Mouse (Mus musculus) testis, postnatal 10 days (tissue): ENCODE results near the gene Tnfrsf14.
A peak's percentile ranks its signal among the peaks of the same experiment; 100 is the strongest.

Source experiments
- DNase-seq: peaks from one replicate; pipeline ENCODE4 v3.0.0; 2021; ENCODE audit warnings: low spot score

The Tnfrsf14 gene

GRCm38 (mm10) chr4:154928395-154929087 is at the start of gene Tnfrsf14:
Gene Tnfrsf14, minus strand, starts transcription at chr4:154928563.
- DNase-seq: no peak

DNA sequence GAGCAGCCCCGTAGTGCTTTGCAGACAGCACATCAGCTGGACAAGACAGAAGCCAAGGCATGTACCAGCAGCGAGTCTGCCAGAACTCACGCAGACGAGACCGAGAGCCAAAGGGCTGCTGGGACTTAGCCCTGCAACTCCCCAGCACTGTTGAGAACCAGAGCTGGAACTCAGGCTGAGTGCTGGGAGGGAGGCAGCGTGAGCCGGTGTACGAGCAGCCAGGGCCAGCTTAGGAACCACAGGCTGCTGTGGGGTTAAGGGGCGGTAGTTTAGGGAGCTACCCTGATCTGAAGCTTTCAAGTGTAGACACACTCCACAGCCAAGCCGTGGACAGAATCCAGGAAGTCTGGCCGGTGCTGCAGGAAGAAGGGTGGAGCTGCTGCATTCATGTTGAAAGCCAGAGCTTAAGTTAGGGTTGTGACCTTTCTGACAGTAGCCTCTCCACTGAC is 45.8 kb upstream of the Tnfrsf14 start:
- no peak for DNase-seq

DNA sequence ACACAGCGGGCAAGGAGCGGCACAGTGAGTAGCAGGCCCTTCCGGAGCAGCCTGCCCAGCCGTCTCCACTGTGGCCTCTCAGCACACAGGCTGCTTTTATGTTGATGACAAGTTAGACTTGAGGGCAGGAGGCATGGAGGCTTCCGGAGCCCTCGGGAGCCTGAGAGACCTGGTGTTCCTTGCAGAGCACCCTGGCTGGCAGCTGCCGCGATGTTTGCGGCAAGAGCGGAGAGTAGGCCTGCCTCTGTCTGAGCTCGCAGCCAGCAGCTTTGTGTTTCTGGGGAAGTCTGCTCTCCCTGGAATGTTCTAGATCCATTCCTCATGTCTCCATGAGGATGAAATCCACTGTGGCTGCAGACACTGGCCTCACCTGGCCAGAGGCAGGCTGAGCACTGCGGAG is 44.2 kb upstream of the Tnfrsf14 start:
- no peak for DNase-seq

- peak; percentile 73 for DNase-seq
Measured at GRCm38 (mm10) chr4:154967173-154967572, 38.8 kb upstream of the Tnfrsf14 start.

GRCm38 (mm10) chr4:154965856-154966255 is 37.5 kb upstream of the Tnfrsf14 start:
- no peak for DNase-seq

DNA sequence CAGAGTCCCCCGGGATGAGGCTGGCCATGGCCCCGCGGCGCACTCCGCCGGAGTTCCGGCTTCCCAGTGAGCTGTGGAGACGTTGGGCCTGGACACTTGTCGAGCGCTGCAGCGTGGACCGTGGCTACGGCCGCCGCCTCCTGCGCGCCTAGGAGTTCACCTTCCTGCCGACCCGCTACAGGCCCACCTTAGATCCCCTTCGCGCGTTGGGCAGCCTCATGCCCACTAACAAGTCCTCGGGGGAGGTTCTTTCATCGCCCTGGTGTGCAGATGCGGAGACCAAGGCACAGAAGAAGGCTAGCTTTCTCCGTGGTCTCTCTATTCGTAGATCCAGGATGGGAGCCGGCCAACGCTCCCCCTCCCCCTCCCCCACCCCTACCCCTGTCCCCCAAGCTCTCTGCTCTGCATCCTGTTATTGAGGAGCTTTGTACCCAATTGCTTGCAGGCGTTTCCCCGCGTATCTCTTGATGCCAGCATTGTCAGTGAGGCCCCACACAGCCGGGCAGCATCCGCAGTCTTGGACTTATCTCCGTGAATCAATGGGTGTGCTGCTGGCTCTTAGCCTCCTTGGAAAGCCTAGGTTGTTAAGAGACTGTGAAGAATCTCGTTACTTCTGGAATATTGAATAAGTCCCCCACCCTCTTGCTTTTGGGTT is 36.3 kb upstream of the Tnfrsf14 start:
- no peak for DNase-seq

DNA sequence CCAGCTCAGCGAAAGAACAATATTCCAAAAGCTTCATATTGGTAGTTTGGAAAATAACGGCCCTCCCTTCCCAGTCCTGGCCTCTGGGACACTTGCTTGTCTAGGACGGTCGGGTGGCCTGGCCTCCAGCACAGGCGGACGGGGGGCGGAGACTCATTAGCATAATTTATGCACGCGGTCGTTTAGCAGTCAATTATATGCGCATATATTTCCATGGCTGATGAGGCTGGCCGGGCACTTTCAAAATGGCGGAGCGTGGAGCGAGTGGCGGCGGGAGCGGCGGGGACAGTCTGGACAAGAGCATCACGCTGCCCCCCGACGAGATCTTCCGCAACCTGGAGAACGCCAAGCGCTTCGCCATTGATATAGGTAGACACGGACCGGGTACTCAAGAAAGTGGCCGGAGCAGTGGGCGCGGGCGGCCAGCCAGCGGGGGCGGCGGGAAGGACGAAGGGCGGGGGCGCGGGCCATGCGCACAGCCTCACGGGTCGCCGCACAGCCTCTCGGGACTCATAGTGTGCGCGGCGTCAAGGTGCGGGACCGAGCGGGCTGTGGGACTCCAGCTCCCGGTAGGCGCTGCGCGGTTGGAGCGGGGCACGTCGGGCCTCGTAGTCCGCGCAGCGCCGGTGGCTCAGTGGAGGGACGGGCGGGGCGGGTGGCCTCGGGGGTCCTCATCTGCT is 35.7 kb upstream of the Tnfrsf14 start, which contains the start of gene Pank4:
Gene Pank4 (plus strand): TSS at position 223 of the 680 bp plus-strand sequence.
- peak; percentile 91 for DNase-seq

- DNase-seq: no peak
Measured at GRCm38 (mm10) chr4:154963190-154963836, 35.0 kb upstream of the Tnfrsf14 start.

- DNase-seq: no peak
Measured at GRCm38 (mm10) chr4:154962683-154963082, 34.3 kb upstream of the Tnfrsf14 start.

GRCm38 (mm10) chr4:154961911-154962310 is 33.5 kb upstream of the Tnfrsf14 start:
- no peak for DNase-seq

DNA sequence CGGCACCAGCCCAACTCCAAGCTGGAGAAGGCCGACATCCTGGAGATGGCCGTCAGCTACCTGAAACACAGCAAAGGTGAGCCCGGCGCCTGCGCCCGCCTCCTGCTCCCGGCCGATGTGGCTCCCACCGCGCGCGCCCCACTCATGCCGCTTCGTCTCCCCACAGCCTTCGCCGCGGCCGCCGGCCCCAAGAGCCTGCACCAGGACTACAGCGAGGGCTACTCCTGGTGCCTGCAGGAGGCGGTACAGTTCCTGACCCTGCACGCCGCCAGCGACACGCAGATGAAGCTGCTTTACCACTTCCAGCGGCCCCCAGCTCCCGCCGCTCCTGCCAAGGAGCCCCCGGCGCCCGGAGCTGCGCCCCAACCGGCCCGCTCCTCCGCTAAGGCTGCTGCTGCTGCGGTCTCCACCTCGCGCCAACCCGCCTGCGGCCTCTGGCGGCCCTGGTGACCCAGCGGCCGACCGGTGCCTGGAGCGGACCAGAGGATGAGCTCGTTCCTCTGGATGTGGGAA is 32.9 kb upstream of the Tnfrsf14 start:
- peak; percentile 63 for DNase-seq

- DNase-seq: no peak
Measured at GRCm38 (mm10) chr4:154960690-154961225, 32.4 kb upstream of the Tnfrsf14 start, which contains the start of gene Hes5. Gene Hes5, plus strand, starts transcription at chr4:154960923.

GRCm38 (mm10) chr4:154960021-154960689 is 31.8 kb upstream of the Tnfrsf14 start:
- DNase-seq: no peak

GRCm38 (mm10) chr4:154958621-154959020 is 30.3 kb upstream of the Tnfrsf14 start:
- no peak for DNase-seq

DNA sequence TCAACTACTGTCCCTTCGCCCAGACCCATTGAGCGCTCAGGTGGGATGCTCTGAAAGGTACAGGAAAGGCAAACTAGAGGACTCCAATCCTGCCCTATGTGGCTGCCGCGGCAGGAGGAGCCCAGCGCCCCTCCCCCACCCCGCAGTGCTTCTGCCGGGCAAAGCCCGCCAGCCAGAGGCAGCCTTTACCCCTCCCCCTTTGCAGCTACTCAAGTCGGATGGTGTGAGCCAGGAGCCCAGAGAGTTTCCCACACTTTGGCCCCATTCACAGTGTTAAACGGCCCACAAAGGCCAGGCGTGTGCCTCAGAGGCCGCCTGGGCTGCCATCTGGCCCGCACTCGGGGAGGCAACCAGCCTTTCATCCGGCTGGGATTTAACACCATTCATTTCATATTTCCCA is 29.8 kb upstream of the Tnfrsf14 start:
- peak; percentile 64 for DNase-seq

GRCm38 (mm10) chr4:154957289-154957993 is 29.1 kb upstream of the Tnfrsf14 start:
- DNase-seq: no peak

- no peak for DNase-seq
Measured at GRCm38 (mm10) chr4:154956604-154957003, 28.2 kb upstream of the Tnfrsf14 start.

- no peak for DNase-seq
Measured at GRCm38 (mm10) chr4:154952461-154953241, 24.3 kb upstream of the Tnfrsf14 start.

DNA sequence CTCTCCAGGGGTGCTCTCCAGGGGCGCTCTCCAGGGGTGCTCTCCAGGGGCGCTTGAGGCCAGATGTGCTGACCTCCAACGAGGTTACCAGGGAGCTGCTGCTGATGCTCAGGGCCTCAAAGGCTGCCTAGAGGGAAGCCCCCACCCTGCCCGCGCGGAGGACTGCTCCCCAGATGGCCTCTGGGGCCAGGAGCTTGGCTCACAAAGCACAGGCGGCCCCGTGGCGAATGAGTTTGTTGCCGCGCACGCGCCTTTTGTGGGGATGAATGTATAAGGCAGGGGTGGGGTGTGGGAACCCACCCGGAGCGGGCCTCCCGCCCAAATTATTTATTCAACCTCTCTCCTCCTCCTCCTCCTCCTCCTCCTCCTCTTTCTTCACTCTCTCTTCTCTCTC is 21.2 kb upstream of the Tnfrsf14 start:
- DNase-seq: no peak
